Mouse (Mus musculus) lung, postnatal 0 days (tissue): Measurements from ENCODE around the gene Plekhf1.

Source experiments
- CTCF ChIP-seq: IDR thresholded peaks from 2 replicates; pipeline ENCODE4 v1.5.1; 2016; ENCODE audit warnings: antibody characterized with exemption, mild to moderate bottlenecking
- EP300 ChIP-seq: IDR thresholded peaks from 2 replicates; pipeline ENCODE4 v1.6.1; 2016; ENCODE audit warnings: antibody characterized with exemption, mild to moderate bottlenecking, control low read depth

DNA sequence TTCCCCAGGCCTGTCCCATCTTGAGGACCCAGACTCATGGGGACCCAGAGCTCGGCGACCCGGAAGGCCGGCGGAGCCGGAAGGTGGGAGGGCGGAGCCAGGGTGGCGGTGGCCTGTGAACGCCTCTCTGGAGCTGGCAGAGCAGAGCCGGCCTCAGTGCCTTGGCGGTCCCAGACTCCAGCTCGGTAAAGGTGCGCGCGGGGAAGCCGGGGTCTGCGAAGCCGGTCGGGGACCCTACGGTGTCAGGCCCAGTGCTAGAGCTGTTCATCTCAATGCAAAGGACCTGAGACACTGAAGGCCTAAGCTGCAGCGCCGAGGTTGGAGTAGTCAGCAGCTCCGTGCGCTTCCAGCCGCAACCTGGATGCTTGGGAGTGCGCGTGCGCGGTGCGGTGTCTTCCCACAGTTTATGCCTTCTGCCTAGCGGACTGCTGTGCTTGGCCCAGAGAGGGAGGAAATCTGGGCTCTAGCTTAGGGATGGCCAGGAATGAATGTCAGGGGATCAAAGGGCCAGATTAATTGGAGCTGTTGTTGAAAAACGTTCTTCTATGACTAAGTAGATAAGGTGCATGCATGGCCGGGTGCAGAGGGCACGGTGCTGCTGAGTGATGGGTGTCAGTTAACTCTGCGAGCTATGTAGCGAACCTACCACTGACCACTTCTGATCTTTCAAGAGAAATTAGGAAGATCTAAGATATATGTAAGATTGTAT is 44.0 kb downstream of the Plekhf1 start:
- TF ChIP-seq EP300, result no peak
- no peak for TF ChIP-seq CTCF
